Mouse (Mus musculus) heart, embryonic 14.5 days (tissue): ENCODE results near the gene Epm2a. TPM values are rescaled to one million over a fixed set of nuclear protein-coding genes. Genes with fewer than 3 reads are reported as not detected.

Experiments used
- ATAC-seq: fragments of 200-750 bp; cut with Nextera tagmentation; 2 replicates; pipeline ENCODE4 v1.8.0; 2017; ENCODE audit warnings: low read depth, moderate TSS enrichment; ENCODE audit not compliant: insufficient number of reproducible peaks, insufficient read depth, low FRiP score
- H3K27ac ChIP-seq, 2 experiments: fragments of 200-500 bp in 1 of 2; fragments of 300-500 bp in 1 of 2; sonication (generic) in 1 of 2; replicated peaks in 1 of 2; 2 replicates each; pipeline ENCODE4 v1.5.1; 2012 to 2014; ENCODE audit warnings: low read depth in 2 of 2, low read length in 2 of 2, control low read depth in 1 of 2, mild to moderate bottlenecking in 1 of 2, mixed read lengths in 1 of 2; ENCODE audit not compliant: control insufficient read depth in 1 of 2, insufficient read depth in 1 of 2
- H3K27me3 ChIP-seq: fragments of 300-500 bp; sonication (generic); 2 replicates; pipeline ENCODE4 v1.6.1; 2014; ENCODE audit warnings: mild to moderate bottlenecking, low read length, control low read depth; ENCODE audit not compliant: control insufficient read depth, insufficient read depth
- H3K36me3 ChIP-seq: fragments of 300-500 bp; sonication (generic); 2 replicates; pipeline ENCODE4 v1.6.1; 2014; ENCODE audit warnings: mild to moderate bottlenecking, control low read depth, low read length, mixed read lengths; ENCODE audit not compliant: control insufficient read depth, insufficient read depth
- H3K4me1 ChIP-seq, 2 experiments: fragments of 200-500 bp in 1 of 2; fragments of 300-500 bp in 1 of 2; sonication (generic) in 1 of 2; 2 replicates each; pipeline ENCODE4 v1.6.1; 2012 to 2014; ENCODE audit warnings: low read length in 2 of 2, control low read depth in 1 of 2, mixed read lengths in 1 of 2; ENCODE audit not compliant: control insufficient read depth in 2 of 2, insufficient read depth in 2 of 2
- H3K4me2 ChIP-seq: fragments of 300-500 bp; sonication (generic); 2 replicates; pipeline ENCODE4 v1.6.1; 2014; ENCODE audit warnings: mild to moderate bottlenecking, low read length
- H3K4me3 ChIP-seq, 2 experiments: fragments of 200-500 bp in 1 of 2; fragments of 300-500 bp in 1 of 2; sonication (generic) in 1 of 2; 2 replicates each; pipeline ENCODE4 v1.5.1; 2012 to 2014; ENCODE audit warnings: low read length in 2 of 2, mild to moderate bottlenecking in 2 of 2, control low read depth in 1 of 2, low read depth in 1 of 2, moderate library complexity in 1 of 2; ENCODE audit not compliant: control insufficient read depth in 1 of 2, insufficient read depth in 1 of 2
- H3K9ac ChIP-seq: fragments of 300-500 bp; sonication (generic); 2 replicates; pipeline ENCODE4 v1.6.1; 2014; ENCODE audit warnings: mild to moderate bottlenecking, low read length
- H3K9me3 ChIP-seq: fragments of 300-500 bp; sonication (generic); 2 replicates; pipeline ENCODE4 v1.6.1; 2016; ENCODE audit warnings: low read length, control low read depth; ENCODE audit not compliant: control insufficient read depth
- WGBS: fragments of 180-500 bp; shearing (Covaris S2); extraction: QIAGEN DNeasy Blood & Tissue Kit; methylation state at CpG from one replicate; pipeline ENCODE4 v1.1.7; 2014; 5-methylcytosine and 5-hydroxymethylcytosine counted together
- polyA plus RNA-seq: library from polyadenylated mRNA; unstranded; fragments of >200 nt; fragmentation: Nextera tagmentation; extraction: Ambion mirVana; gene quantifications from 2 replicates; pipeline ENCODE4 v1.2.1, GENCODE M21; 2014

The Epm2a gene
- polyA plus RNA-seq, 1 experiment from 2014 or later = 1.3 TPM

- Histone ChIP-seq H3K9ac (no peak overlapping the region), H3K4me3 (no peak overlapping the region), H3K36me3 (no peaks in the 10 kb centered on the region), H3K9me3 (no peaks in the 10 kb centered on the region), H3K4me1 (no peaks in the 10 kb centered on the region), H3K4me2 (no peak overlapping the region), H3K27ac (no peak overlapping the region), H3K27me3 (no peaks in the 10 kb centered on the region)
- no peak for ATAC-seq
- 58% methylated on average over 5 of the region's 5 CpGs for WGBS
Measured at GRCm38 (mm10) chr10:11361985-11362692, 18.9 kb downstream of the Epm2a start.

GRCm38 (mm10) chr10:11362896-11363487 lies 19.8 kb downstream of the Epm2a start:
- no peaks in the 10 kb centered on the region for H3K36me3 ChIP-seq
- H3K27me3 ChIP-seq = no peaks in the 10 kb centered on the region
- H3K9me3 ChIP-seq = no peaks in the 10 kb centered on the region
- H3K27ac ChIP-seq = no peak overlapping the region
- H3K4me1 ChIP-seq = no peaks in the 10 kb centered on the region
- WGBS = 79% methylated on average over 12 of the region's 12 CpGs
- no peak overlapping the region for H3K4me3 ChIP-seq
- H3K9ac ChIP-seq = no peak overlapping the region
- no peak for ATAC-seq
- H3K4me2 ChIP-seq = no peak overlapping the region

GRCm38 (mm10) chr10:11381302-11381701 lies 38.1 kb downstream of the Epm2a start:
- no peak for ATAC-seq

GRCm38 (mm10) chr10:11410926-11411325 lies 67.7 kb downstream of the Epm2a start:
- no peak overlapping the region for H3K4me2 ChIP-seq
- no peaks in the 10 kb centered on the region for H3K36me3 ChIP-seq
- H3K9ac ChIP-seq = no peak overlapping the region
- no peak overlapping the region for H3K27ac ChIP-seq
- ATAC-seq = no peak
- H3K4me3 ChIP-seq = no peak overlapping the region
- no peaks in the 10 kb centered on the region for H3K4me1 ChIP-seq
- no peaks in the 10 kb centered on the region for H3K27me3 ChIP-seq
- H3K9me3 ChIP-seq = no peaks in the 10 kb centered on the region
- WGBS = 57% methylated on average over 5 of the region's 5 CpGs

More at GRCm38 (mm10) chr10:11381302-11381701, 38.1 kb downstream of the Epm2a start:
- Histone ChIP-seq H3K9me3 (no peaks in the 10 kb centered on the region), H3K4me2 (no peak overlapping the region), H3K36me3 (no peaks in the 10 kb centered on the region), H3K4me1 (no peaks in the 10 kb centered on the region), H3K4me3 (no peak overlapping the region), H3K27ac (no peak overlapping the region), H3K9ac (no peak overlapping the region), H3K27me3 (no peaks in the 10 kb centered on the region)
- WGBS = 73% methylated on average over 2 of the region's 2 CpGs

GRCm38 (mm10) chr10:11420071-11420470 lies 76.9 kb downstream of the Epm2a start:
- Histone ChIP-seq H3K4me1 (no peaks in the 10 kb centered on the region), H3K4me2 (no peak overlapping the region), H3K9me3 (no peaks in the 10 kb centered on the region), H3K4me3 (no peak overlapping the region), H3K36me3 (no peaks in the 10 kb centered on the region), H3K27ac (no peak overlapping the region), H3K27me3 (no peaks in the 10 kb centered on the region), H3K9ac (no peak overlapping the region)
- ATAC-seq = no peak
- 94% methylated on average over 3 of the region's 3 CpGs for WGBS

- H3K36me3 ChIP-seq = no peaks in the 10 kb centered on the region
- H3K4me2 ChIP-seq = no peak overlapping the region
- no peaks in the 10 kb centered on the region for H3K27me3 ChIP-seq
- H3K4me3 ChIP-seq = no peak overlapping the region
- H3K27ac ChIP-seq = no peak overlapping the region
- H3K9ac ChIP-seq = no peak overlapping the region
- no peak for ATAC-seq
- H3K4me1 ChIP-seq = no peaks in the 10 kb centered on the region
- no peaks in the 10 kb centered on the region for H3K9me3 ChIP-seq
- WGBS = 83% methylated on average over 12 of the region's 12 CpGs
Measured at GRCm38 (mm10) chr10:11429059-11429812, 86.0 kb downstream of the Epm2a start.

- Histone ChIP-seq H3K36me3 (no peaks in the 10 kb centered on the region), H3K9me3 (no peaks in the 10 kb centered on the region), H3K9ac (no peak overlapping the region), H3K4me2 (no peak overlapping the region), H3K4me1 (no peaks in the 10 kb centered on the region), H3K27me3 (no peaks in the 10 kb centered on the region), H3K27ac (no peak overlapping the region), H3K4me3 (no peak overlapping the region)
- no peak for ATAC-seq
- 69% methylated on average over 1 of the region's 1 CpGs for WGBS
Measured at GRCm38 (mm10) chr10:11436961-11437360, 93.8 kb downstream of the Epm2a start.
